15 mouse cellular contexts compared by ENCODE assay signal in the genomic region with DNA sequence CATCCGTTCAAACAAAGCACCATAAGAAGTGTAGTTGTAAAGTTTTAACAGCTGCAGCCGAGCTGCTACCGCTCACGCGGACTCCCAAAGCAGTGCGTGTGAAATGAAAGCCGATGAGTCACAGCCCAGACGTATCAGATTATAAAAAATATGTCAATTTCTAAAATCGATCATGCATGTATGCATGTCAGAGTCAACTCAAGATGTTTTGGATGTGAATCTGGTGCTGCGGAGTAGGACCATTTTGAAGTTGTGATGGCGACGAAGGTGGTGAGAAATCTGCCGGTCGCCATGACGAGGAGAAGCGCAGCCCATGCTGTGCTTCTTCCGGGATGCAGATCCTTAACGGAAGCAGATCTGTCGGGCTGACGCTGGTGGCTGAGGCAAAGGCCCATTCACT.
DNase-seq lines count a peak whose midpoint lies in the region; ATAC-seq and TF ChIP-seq lines count a peak whose summit lies in the region.
"Had no signal": no experiment of that assay in that cellular context is flagged by ENCODE, and none has a peak within 500 bp of the region (broad histone marks: within the 10 kb centered on the region; RNA-seq: fewer than 3 reads in every experiment).

No protein-coding gene starts in this region.

- H3K9me3 ChIP-seq in hindbrain, postnatal 0 days (ENCODE audit: low read length), result no peaks in the 10 kb centered on the region
- H3K9me3 ChIP-seq in hindbrain, embryonic 14.5 days (ENCODE audit: control insufficient read depth, low read length), result no peaks in the 10 kb centered on the region
- no peaks in the 10 kb centered on the region for H3K9me3 ChIP-seq in limb, embryonic 13.5 days
- H3K9me3 ChIP-seq: heart, embryonic 10.5 days had no signal

- no peak overlapping the region for H3K9ac ChIP-seq in hindbrain, postnatal 0 days (replicated peaks; ENCODE audit: low read length)
- H3K9ac ChIP-seq in hindbrain, embryonic 14.5 days, result no peak overlapping the region
- no peak overlapping the region for H3K9ac ChIP-seq in limb, embryonic 13.5 days

- ATAC-seq in hindbrain, postnatal 0 days, result no peak
- ATAC-seq in hindbrain, embryonic 14.5 days (ENCODE audit: low FRiP score), result no peak
- no peak for ATAC-seq in limb, embryonic 13.5 days (ENCODE audit: low FRiP score, low read depth)

- H3K4me1 ChIP-seq in hindbrain, postnatal 0 days (ENCODE audit: insufficient read depth, low read length), result no peaks in the 10 kb centered on the region
- no peaks in the 10 kb centered on the region; the same call in 1 of the 2 replicates for H3K4me1 ChIP-seq in hindbrain, embryonic 14.5 days (replicated peaks; ENCODE audit: control insufficient read depth, insufficient read depth, low read length)
- peaks cover 37% of the 10 kb centered on the region for H3K4me1 ChIP-seq in limb, embryonic 13.5 days
- H3K4me1 ChIP-seq: heart, embryonic 10.5 days had no signal

- H3K4me2 ChIP-seq in hindbrain, postnatal 0 days (ENCODE audit: low read depth, low read length), result peak overlapping the region; percentile 26; the same call in 1 of the 2 replicates
- H3K4me2 ChIP-seq in hindbrain, embryonic 14.5 days (replicated peaks), result no peak overlapping the region
- peak overlapping the region; percentile 38 for H3K4me2 ChIP-seq in limb, embryonic 13.5 days (replicated peaks)
- H3K4me2 ChIP-seq: liver, embryonic 11.5 days had no signal

- no peaks in the 10 kb centered on the region for H3K27me3 ChIP-seq in hindbrain, postnatal 0 days (ENCODE audit: insufficient read depth, low read length)
- peaks cover 10% of the 10 kb centered on the region for H3K27me3 ChIP-seq in hindbrain, embryonic 14.5 days (ENCODE audit: control insufficient read depth, insufficient read depth, low read length)
- H3K27me3 ChIP-seq in limb, embryonic 13.5 days, result 0 out of 2 replicates have a peak, but pooled peaks cover 3% of the 10 kb centered on the region

- no peak overlapping the region for H3K27ac ChIP-seq in hindbrain, postnatal 0 days
- no peak overlapping the region for H3K27ac ChIP-seq in hindbrain, embryonic 14.5 days
- peak overlapping the region; percentile 79 for H3K27ac ChIP-seq in layer of hippocampus, adult 2 months
- no peak overlapping the region for H3K27ac ChIP-seq in limb, embryonic 13.5 days
- H3K27ac ChIP-seq: heart, embryonic 10.5 days had no signal

- no peaks in the 10 kb centered on the region for H3K36me3 ChIP-seq in hindbrain, postnatal 0 days (ENCODE audit: insufficient read depth, low read length)
- no peaks in the 10 kb centered on the region for H3K36me3 ChIP-seq in hindbrain, embryonic 14.5 days (replicated peaks; ENCODE audit: control insufficient read depth, insufficient read depth)
- H3K36me3 ChIP-seq in limb, embryonic 13.5 days, result no peaks in the 10 kb centered on the region
- H3K36me3 ChIP-seq: heart, embryonic 10.5 days had no signal

- no peak overlapping the region for H3K4me3 ChIP-seq in hindbrain, postnatal 0 days (ENCODE audit: low read length)
- H3K4me3 ChIP-seq in hindbrain, embryonic 14.5 days (replicated peaks; ENCODE audit: low read length), result no peak overlapping the region
- H3K4me3 ChIP-seq in layer of hippocampus, adult 2 months, result peak overlapping the region; percentile 39
- H3K4me3 ChIP-seq in limb, embryonic 13.5 days, result no peak overlapping the region
- H3K4me3 ChIP-seq: heart, embryonic 10.5 days; myocyte had no signal

- DNase-seq in hindbrain, postnatal 0 days (ENCODE audit: low spot score), result no peak
- DNase-seq in hindbrain, embryonic 14.5 days (ENCODE audit: low spot score), result no peak
- peak; percentile 9 for DNase-seq in T-cell, adult 2 months (ENCODE audit: low spot score)
- DNase-seq in layer of hippocampus, adult 2 months (ENCODE audit: low spot score in 2 of 2), result peak; percentile 34 to 53
- no peak for DNase-seq in ovary, postnatal 14 days (ENCODE audit: low spot score)
- DNase-seq in kidney, postnatal 25 days, result no peak
- no peak for DNase-seq in spleen, postnatal 4 days (ENCODE audit: low spot score in 2 of 2)
- DNase-seq: adrenal gland, postnatal 10 days; cerebellum, adult 11 months; lung, postnatal 4 days; retina, postnatal 1 day had no signal

- no peak for TF ChIP-seq CTCF in hindbrain, postnatal 0 days (IDR thresholded peaks at IDR 0.05; ENCODE audit: low read depth)
- no peak for TF ChIP-seq CTCF in layer of hippocampus, adult 2 months (conservative IDR thresholded peaks at IDR 0.05)

- 65% methylated on average over 20 of the region's 20 CpGs for WGBS in hindbrain, postnatal 0 days
- WGBS in hindbrain, embryonic 14.5 days, result 71% methylated on average over 20 of the region's 20 CpGs
- 54% methylated on average over 20 of the region's 20 CpGs for WGBS in limb, embryonic 13.5 days

Comparison
In these comparisons a context has a peak if more than half of its experiments do, and no peak if none do; other contexts are left out.
1. DNase-seq: peak in T-cell, adult 2 months (single experiment) and layer of hippocampus, adult 2 months (2 of 2); none in hindbrain, postnatal 0 days (single experiment), hindbrain, embryonic 14.5 days (single experiment), ovary, postnatal 14 days (single experiment), kidney, postnatal 25 days (0 of 2) and spleen, postnatal 4 days (0 of 2).